Mouse (Mus musculus): ENCODE measurements at regions not wholly inside any gene's neighbourhood (a gene's known extent, or its start where the extent isn't known, plus 50 kb on each side); places are given as distances from the start of the nearest gene placed in this dataset.

DNA sequence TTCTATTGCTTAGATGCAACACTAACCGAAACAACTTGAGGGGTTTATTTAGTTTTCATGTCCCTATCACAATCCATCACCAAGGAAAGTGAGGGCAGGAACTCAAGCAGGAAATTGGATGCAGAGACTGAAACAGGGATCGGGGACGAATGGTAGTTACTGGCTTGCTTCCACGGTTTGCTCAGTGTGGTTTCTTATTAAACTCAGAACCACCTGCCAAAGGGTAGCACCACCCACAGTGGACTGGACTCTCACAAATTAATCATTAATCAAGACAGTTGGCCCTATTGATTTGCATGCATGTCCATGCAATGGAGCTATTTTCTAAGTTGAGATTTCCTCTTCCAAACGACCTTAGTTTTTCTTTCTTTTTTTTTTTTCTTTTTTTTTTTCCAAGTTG is 719.2 kb downstream of the Diaph3 start:
- no peak overlapping the region for H3K4me3 ChIP-seq (replicated peaks; ENCODE audit: low read depth, low read length)
- H3K36me3 ChIP-seq (ENCODE audit: insufficient read depth, low read length) = no peaks in the 10 kb centered on the region
- no peak for TF ChIP-seq CTCF (IDR thresholded peaks at IDR 0.05; ENCODE audit: low read depth)
- ATAC-seq (replicated peaks; ENCODE audit: low FRiP score, low read depth) (peak; percentile 52; the same call in 1 of the 2 replicates), DNase-seq (ENCODE audit: low spot score) (no peak)
- H3K27me3 ChIP-seq (ENCODE audit: insufficient read depth, low read length) = no peaks in the 10 kb centered on the region
- no peaks in the 10 kb centered on the region for H3K4me1 ChIP-seq (replicated peaks; ENCODE audit: insufficient read depth, low read length)
- 48% methylated on average over 5 of the region's 5 CpGs for WGBS
- H3K9me3 ChIP-seq (replicated peaks; ENCODE audit: low read length) = no peaks in the 10 kb centered on the region
- no peak overlapping the region for H3K27ac ChIP-seq
- H3K4me2 ChIP-seq (ENCODE audit: low read length) = no peak overlapping the region
- no peak overlapping the region for H3K9ac ChIP-seq (ENCODE audit: low read depth, low read length)

DNA sequence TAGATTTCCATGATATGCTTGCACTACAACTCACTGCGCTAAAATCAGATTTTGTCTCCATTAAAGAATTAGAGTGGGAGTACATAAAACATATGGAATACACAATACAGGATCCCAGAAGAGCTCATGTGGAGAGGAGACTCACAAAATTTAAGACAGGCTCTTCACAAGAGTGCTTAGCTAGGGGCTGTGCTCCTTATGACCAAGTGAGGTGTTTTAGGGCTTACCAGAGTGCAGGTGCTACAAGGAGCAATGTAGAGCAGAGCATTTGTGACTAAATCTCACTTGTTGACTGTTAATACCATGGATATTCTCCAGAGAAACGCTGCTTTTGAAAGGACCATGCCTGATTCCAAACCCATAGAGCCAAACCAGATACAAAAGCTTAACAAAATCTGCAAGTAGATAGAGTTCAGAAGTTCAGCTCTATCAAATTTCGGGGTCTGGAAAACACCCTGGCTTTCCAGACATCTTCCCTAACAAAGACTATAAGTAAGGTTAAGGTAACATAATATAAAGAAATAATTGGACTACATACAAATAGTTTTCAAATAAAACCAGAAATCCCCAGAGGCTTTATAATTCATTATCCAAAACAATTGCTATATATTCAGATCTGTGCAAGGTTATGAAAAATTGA is 721.0 kb downstream of the Diaph3 start:
- no peak for DNase-seq (ENCODE audit: low spot score)
- Histone ChIP-seq H3K9me3 (replicated peaks; ENCODE audit: low read length) (no peaks in the 10 kb centered on the region), H3K4me2 (ENCODE audit: low read length) (no peak overlapping the region), H3K27me3 (ENCODE audit: insufficient read depth, low read length) (no peaks in the 10 kb centered on the region), H3K4me3 (replicated peaks; ENCODE audit: low read depth, low read length) (no peak overlapping the region), H3K9ac (ENCODE audit: low read depth, low read length) (no peak overlapping the region), H3K27ac (no peak overlapping the region), H3K4me1 (replicated peaks; ENCODE audit: insufficient read depth, low read length) (no peaks in the 10 kb centered on the region), H3K36me3 (ENCODE audit: insufficient read depth, low read length) (no peaks in the 10 kb centered on the region)
- ATAC-seq (replicated peaks; ENCODE audit: low FRiP score, low read depth) = no peak
- no peak for TF ChIP-seq CTCF (IDR thresholded peaks at IDR 0.05; ENCODE audit: low read depth)
- 86% methylated on average over 3 of the region's 3 CpGs for WGBS

DNA sequence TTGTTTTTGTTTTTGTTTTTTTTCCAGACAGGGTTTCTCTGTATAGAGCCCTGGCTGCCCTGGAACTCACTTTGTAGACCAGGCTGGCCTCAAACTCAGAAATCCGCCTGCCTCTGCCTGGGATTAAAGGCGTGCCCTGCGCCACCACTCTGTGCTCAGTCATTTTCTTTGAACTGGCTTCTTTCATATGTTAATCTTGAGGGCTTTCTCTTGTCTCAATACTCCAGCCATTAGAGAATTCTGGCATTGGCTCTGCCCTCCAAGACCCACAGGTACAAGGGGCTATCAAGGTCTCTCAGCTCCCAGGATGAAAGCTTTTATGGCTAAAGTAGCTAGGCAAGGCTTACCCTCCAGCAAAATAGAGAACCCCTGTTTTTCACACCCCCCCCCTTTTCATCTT is 744.2 kb downstream of the Diaph3 start:
- H3K4me3 ChIP-seq (replicated peaks; ENCODE audit: low read depth, low read length) = no peak overlapping the region
- no peak overlapping the region for H3K4me2 ChIP-seq (ENCODE audit: low read length)
- DNase-seq (ENCODE audit: low spot score) (no peak), ATAC-seq (replicated peaks; ENCODE audit: low FRiP score, low read depth) (no peak)
- WGBS = 95% methylated on average over 3 of the region's 3 CpGs
- no peaks in the 10 kb centered on the region for H3K27me3 ChIP-seq (ENCODE audit: insufficient read depth, low read length)
- TF ChIP-seq CTCF (IDR thresholded peaks at IDR 0.05; ENCODE audit: low read depth) = no peak
- H3K36me3 ChIP-seq (ENCODE audit: insufficient read depth, low read length) = no peaks in the 10 kb centered on the region
- H3K9me3 ChIP-seq (replicated peaks; ENCODE audit: low read length) = no peaks in the 10 kb centered on the region
- no peaks in the 10 kb centered on the region for H3K4me1 ChIP-seq (replicated peaks; ENCODE audit: insufficient read depth, low read length)
- no peak overlapping the region for H3K9ac ChIP-seq (ENCODE audit: low read depth, low read length)
- no peak overlapping the region for H3K27ac ChIP-seq

DNA sequence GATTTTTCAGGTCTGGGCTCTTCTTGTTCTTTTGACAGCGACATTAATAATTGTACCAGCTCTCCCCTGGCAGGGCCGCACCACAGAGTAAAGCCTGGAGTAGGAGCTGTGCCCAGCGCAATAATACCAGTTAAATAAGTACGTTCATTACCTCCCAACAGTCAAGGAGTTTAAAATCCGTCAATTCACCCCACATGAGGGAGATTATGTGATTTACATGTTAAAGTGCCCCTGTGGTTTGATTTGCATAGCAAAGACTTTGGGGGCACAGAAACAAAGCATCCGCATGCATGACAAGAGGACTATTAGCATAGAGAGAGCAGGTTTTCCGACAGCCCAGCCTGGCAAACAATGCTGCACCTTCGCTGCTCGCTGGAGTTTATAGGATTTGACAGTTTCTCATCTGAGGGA is 745.1 kb downstream of the Diaph3 start:
- H3K27me3 ChIP-seq (ENCODE audit: insufficient read depth, low read length) = no peaks in the 10 kb centered on the region
- no peaks in the 10 kb centered on the region for H3K9me3 ChIP-seq (replicated peaks; ENCODE audit: low read length)
- ATAC-seq (replicated peaks; ENCODE audit: low FRiP score, low read depth) (no peak), DNase-seq (ENCODE audit: low spot score) (no peak)
- H3K27ac ChIP-seq = no peak overlapping the region
- H3K4me1 ChIP-seq (replicated peaks; ENCODE audit: insufficient read depth, low read length) = no peaks in the 10 kb centered on the region
- no peak for TF ChIP-seq CTCF (IDR thresholded peaks at IDR 0.05; ENCODE audit: low read depth)
- no peak overlapping the region for H3K4me3 ChIP-seq (replicated peaks; ENCODE audit: low read depth, low read length)
- H3K4me2 ChIP-seq (ENCODE audit: low read length) = peak overlapping the region; percentile 35
- no peak overlapping the region for H3K9ac ChIP-seq (ENCODE audit: low read depth, low read length)
- no peaks in the 10 kb centered on the region for H3K36me3 ChIP-seq (ENCODE audit: insufficient read depth, low read length)
- WGBS = 23% methylated on average over 9 of the region's 9 CpGs

DNA sequence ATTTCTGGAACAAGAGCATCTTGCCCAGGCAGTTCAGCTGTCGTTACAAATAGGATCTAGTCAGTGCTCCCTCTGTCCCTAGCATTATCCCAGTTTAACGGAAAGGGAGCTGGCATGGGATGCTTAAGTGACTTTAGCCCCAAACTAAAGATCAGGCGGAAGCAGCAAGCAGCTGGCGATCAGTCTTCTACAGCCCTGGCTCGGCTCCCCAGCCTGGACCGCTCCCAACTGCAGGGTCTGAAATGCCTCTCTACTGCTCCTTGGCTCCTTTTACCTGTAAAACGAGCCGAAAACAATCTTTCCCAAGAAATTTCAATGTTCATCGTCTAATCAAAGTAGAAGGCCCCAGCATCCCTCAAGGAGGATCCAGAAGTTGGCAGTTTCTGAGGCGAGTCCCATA is 745.5 kb downstream of the Diaph3 start:
- Histone ChIP-seq H3K4me1 (replicated peaks; ENCODE audit: insufficient read depth, low read length) (no peaks in the 10 kb centered on the region), H3K36me3 (ENCODE audit: insufficient read depth, low read length) (no peaks in the 10 kb centered on the region), H3K4me2 (ENCODE audit: low read length) (0 out of 2 replicates have a peak overlapping the region, but pooled peaks have one; percentile 35), H3K27ac (no peak overlapping the region), H3K9ac (ENCODE audit: low read depth, low read length) (no peak overlapping the region), H3K9me3 (replicated peaks; ENCODE audit: low read length) (no peaks in the 10 kb centered on the region), H3K4me3 (replicated peaks; ENCODE audit: low read depth, low read length) (no peak overlapping the region), H3K27me3 (ENCODE audit: insufficient read depth, low read length) (no peaks in the 10 kb centered on the region)
- WGBS = 31% methylated on average over 10 of the region's 10 CpGs
- ATAC-seq (replicated peaks; ENCODE audit: low FRiP score, low read depth) (no peak), DNase-seq (ENCODE audit: low spot score) (no peak)
- no peak for TF ChIP-seq CTCF (IDR thresholded peaks at IDR 0.05; ENCODE audit: low read depth)

DNA sequence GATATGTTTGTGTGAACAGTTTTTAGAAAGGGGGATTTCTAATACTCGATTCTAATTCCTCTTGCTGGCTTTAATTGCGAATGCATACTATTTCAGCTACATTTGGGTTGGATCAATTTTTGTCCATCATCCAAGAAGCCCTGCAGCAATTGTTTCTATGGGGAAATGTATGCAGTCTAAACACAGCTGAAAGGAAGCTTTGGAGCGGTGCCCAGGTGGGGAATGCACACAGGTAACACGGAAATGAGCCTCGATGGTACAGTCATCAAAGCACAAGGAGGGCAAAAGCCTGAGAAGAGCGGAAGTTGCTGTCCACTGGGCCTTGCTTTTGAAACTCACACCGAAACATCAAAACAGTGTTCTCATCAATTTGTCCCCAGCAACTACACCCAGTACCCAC is 746.0 kb downstream of the Diaph3 start:
- Histone ChIP-seq H3K36me3 (ENCODE audit: insufficient read depth, low read length) (no peaks in the 10 kb centered on the region), H3K4me1 (replicated peaks; ENCODE audit: insufficient read depth, low read length) (no peaks in the 10 kb centered on the region), H3K4me3 (replicated peaks; ENCODE audit: low read depth, low read length) (no peak overlapping the region), H3K9ac (ENCODE audit: low read depth, low read length) (no peak overlapping the region), H3K9me3 (replicated peaks; ENCODE audit: low read length) (no peaks in the 10 kb centered on the region), H3K27me3 (ENCODE audit: insufficient read depth, low read length) (no peaks in the 10 kb centered on the region), H3K27ac (no peak overlapping the region), H3K4me2 (ENCODE audit: low read length) (no peak overlapping the region)
- ATAC-seq (replicated peaks; ENCODE audit: low FRiP score, low read depth) (no peak), DNase-seq (ENCODE audit: low spot score) (no peak)
- WGBS = 65% methylated on average over 7 of the region's 7 CpGs
- no peak for TF ChIP-seq CTCF (IDR thresholded peaks at IDR 0.05; ENCODE audit: low read depth)

DNA sequence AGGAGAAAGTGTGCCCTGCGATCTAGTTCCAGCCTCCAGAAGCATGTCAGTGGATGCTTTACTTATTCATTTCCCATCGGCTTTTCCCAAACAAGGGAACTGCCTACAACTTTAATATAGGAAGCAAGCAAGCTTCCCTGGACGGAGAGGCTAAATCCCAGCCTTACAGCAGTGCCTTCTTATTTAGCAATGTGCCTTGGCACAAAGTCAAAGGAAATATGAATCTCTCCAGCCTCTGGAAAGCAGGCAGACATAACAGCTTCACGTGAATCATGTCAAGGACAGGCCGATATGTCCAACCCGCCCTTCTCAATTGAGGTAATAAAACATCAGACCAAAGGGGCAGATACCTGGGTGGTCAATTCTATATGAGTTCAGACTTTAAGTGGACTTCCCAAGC is 755.9 kb downstream of the Diaph3 start:
- Histone ChIP-seq H3K27ac (no peak overlapping the region), H3K27me3 (ENCODE audit: insufficient read depth, low read length) (no peaks in the 10 kb centered on the region), H3K4me2 (ENCODE audit: low read length) (no peak overlapping the region), H3K4me3 (replicated peaks; ENCODE audit: low read depth, low read length) (no peak overlapping the region), H3K9me3 (replicated peaks; ENCODE audit: low read length) (no peaks in the 10 kb centered on the region), H3K4me1 (replicated peaks; ENCODE audit: insufficient read depth, low read length) (no peaks in the 10 kb centered on the region), H3K36me3 (ENCODE audit: insufficient read depth, low read length) (no peaks in the 10 kb centered on the region), H3K9ac (ENCODE audit: low read depth, low read length) (no peak overlapping the region)
- no peak for TF ChIP-seq CTCF (IDR thresholded peaks at IDR 0.05; ENCODE audit: low read depth)
- DNase-seq (ENCODE audit: low spot score) (no peak), ATAC-seq (replicated peaks; ENCODE audit: low FRiP score, low read depth) (no peak)
- 35% methylated on average over 6 of the region's 6 CpGs for WGBS
